Mouse (Mus musculus) stomach, embryonic 14.5 days (tissue): ENCODE results near the gene Tbcel. TPM values are rescaled to one million over a fixed set of nuclear protein-coding genes. Genes with fewer than 3 reads are reported as not detected.

Experiments used
- ATAC-seq: fragments of 200-750 bp; cut with Nextera tagmentation; 2 replicates; pipeline ENCODE4 v1.8.0; 2017; ENCODE audit warnings: low read depth, moderate TSS enrichment; ENCODE audit not compliant: insufficient number of reproducible peaks, insufficient read depth, low FRiP score
- H3K27ac ChIP-seq: fragments of 300-500 bp; sonication (generic); 2 replicates; pipeline ENCODE4 v1.5.1; 2014; ENCODE audit warnings: mild to moderate bottlenecking, low read length, moderate library complexity, mixed read lengths
- H3K27me3 ChIP-seq: fragments of 300-500 bp; sonication (generic); 2 replicates; pipeline ENCODE4 v1.6.1; 2014; ENCODE audit warnings: low read length, control low read depth, mixed read lengths; ENCODE audit not compliant: control insufficient read depth, insufficient read depth
- H3K36me3 ChIP-seq: fragments of 300-500 bp; sonication (generic); 2 replicates; pipeline ENCODE4 v1.6.1; 2014; ENCODE audit warnings: mild to moderate bottlenecking, control low read depth, low read length, moderate library complexity, mixed read lengths; ENCODE audit not compliant: control insufficient read depth, insufficient read depth
- H3K4me1 ChIP-seq: fragments of 300-500 bp; sonication (generic); 2 replicates; pipeline ENCODE4 v1.6.1; 2014; ENCODE audit warnings: low read length, control low read depth, mixed read lengths; ENCODE audit not compliant: control insufficient read depth, insufficient read depth
- H3K4me2 ChIP-seq: fragments of 300-500 bp; sonication (generic); replicated peaks from 2 replicates; pipeline ENCODE4 v1.6.1; 2014; ENCODE audit warnings: low read depth, low read length, control low read depth
- H3K4me3 ChIP-seq: fragments of 300-500 bp; sonication (generic); 2 replicates; pipeline ENCODE4 v1.5.1; 2014; ENCODE audit warnings: low read depth, low read length, control low read depth
- H3K9ac ChIP-seq: fragments of 300-500 bp; sonication (generic); replicated peaks from 2 replicates; pipeline ENCODE4 v1.6.1; 2014; ENCODE audit warnings: low read depth, mild to moderate bottlenecking, control low read depth, low read length, moderate library complexity, mixed read lengths
- H3K9me3 ChIP-seq: fragments of 300-500 bp; sonication (generic); 2 replicates; pipeline ENCODE4 v1.6.1; 2016; ENCODE audit warnings: low read depth, low read length, control low read depth; ENCODE audit not compliant: control insufficient read depth
- WGBS: fragments of 180-500 bp; shearing (Covaris S2); extraction: QIAGEN DNeasy Blood & Tissue Kit; methylation state at CpG from one replicate; pipeline ENCODE4 v1.1.7; 2014; 5-methylcytosine and 5-hydroxymethylcytosine counted together
- polyA plus RNA-seq: library from polyadenylated mRNA; unstranded; fragments of >200 nt; fragmentation: Nextera tagmentation; extraction: Ambion mirVana; gene quantifications from 2 replicates; pipeline ENCODE4 v1.2.1, GENCODE M21; 2014

Gene Tbcel
- polyA plus RNA-seq, 1 experiment from 2014 or later = 5.5 TPM

DNA sequence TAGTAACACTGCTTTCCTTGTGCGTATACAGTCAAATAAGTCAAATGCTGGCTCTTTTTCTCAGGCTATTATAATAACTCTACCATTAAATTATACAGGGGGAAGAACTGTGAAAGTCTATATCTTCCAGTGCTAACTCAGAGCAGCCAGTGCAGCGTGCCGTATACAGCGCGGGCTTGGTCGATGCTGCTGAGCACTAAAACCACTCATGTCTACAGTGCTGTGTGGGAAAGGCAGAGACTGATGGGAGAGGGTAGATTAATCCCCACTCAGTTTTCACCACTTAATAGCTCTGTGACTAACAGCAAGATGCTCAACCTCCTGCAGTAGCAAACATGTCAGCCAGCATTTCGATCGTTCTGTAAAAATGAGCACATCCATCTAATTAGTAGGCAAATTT is 53.2 kb downstream of the Tbcel start:
- Histone ChIP-seq H3K4me2 (no peak overlapping the region), H3K4me3 (no peak overlapping the region), H3K4me1 (no peaks in the 10 kb centered on the region)

DNA sequence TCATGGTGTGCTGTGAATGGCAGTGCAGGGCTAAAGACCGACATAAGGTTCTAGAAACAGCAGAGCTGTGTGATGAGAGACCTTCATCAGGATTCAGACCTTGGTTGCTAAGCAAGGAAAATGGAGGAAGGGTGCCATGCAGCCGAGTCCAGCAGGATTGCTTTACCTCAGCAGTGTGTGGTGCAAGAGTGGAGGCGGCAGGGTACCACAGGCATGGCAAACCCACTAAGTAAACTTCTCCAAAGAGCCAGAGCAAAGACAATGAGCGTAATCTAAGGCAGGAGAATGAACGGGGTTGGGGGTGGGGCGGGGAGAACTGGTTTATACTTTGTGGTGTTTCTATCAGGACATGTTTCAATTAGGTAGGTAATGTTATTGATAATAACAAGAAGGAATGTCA is 58.6 kb downstream of the Tbcel start:
- no peak for ATAC-seq
- no peak overlapping the region for H3K27ac ChIP-seq
- no peaks in the 10 kb centered on the region for H3K4me1 ChIP-seq
- H3K4me3 ChIP-seq = no peak overlapping the region
- H3K9ac ChIP-seq = no peak overlapping the region
- H3K27me3 ChIP-seq = no peaks in the 10 kb centered on the region
- H3K4me2 ChIP-seq = no peak overlapping the region
- no peaks in the 10 kb centered on the region for H3K9me3 ChIP-seq
- H3K36me3 ChIP-seq = peaks cover 24% of the 10 kb centered on the region
- WGBS = 72% methylated on average over 6 of the region's 6 CpGs

More for the DNA sequence above, 53.2 kb downstream of the Tbcel start:
- Histone ChIP-seq H3K9me3 (no peaks in the 10 kb centered on the region), H3K36me3 (peaks cover 7% of the 10 kb centered on the region), H3K9ac (no peak overlapping the region), H3K27ac (no peak overlapping the region), H3K27me3 (no peaks in the 10 kb centered on the region)
- WGBS = 92% methylated on average over 8 of the region's 8 CpGs
- no peak for ATAC-seq

DNA sequence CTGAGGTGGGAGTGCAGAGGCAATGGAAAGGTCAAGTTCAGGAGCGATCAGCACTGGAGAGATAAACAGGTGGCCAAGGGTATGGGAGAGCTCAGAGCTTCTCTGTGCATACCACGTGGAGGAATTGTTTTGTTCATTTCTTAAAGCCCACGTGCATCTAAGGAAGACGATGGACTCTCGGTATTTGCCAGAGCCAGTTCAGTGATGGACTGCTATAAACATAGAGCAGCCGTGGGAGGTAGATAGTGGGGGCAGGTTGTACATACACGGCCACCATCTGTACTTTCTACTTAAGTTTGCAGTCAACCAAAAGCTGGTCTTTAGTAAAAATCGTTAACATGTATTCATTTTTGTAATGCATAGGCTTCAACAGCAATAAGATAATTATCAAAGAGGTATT is 65.5 kb downstream of the Tbcel start:
- Histone ChIP-seq H3K9me3 (no peaks in the 10 kb centered on the region), H3K27ac (no peak overlapping the region), H3K4me1 (no peaks in the 10 kb centered on the region), H3K4me2 (no peak overlapping the region), H3K4me3 (no peak overlapping the region), H3K27me3 (no peaks in the 10 kb centered on the region), H3K36me3 (peaks cover 39% of the 10 kb centered on the region; the same call in 1 of the 2 replicates), H3K9ac (no peak overlapping the region)
- ATAC-seq = no peak
- 83% methylated on average over 8 of the region's 8 CpGs for WGBS

DNA sequence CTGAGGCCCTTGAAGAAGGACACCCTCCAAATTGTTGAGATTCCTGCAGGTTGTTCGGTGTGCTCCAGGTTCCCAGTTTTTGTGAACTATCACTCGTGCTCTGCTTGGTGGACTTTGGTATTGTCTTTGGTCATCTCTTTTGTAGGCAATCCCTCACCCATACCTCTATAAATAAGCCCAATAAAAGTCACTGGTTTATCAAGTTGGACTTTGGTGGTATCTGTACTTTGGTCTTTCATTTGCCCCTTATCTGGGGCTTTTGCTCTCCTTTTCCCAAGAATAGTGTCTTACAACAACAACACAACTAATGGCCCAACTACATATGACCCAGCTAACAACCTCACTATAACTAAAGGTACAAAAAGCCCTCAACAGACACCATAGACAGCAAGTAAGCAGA is 66.4 kb downstream of the Tbcel start:
- Histone ChIP-seq H3K27ac (no peak overlapping the region), H3K9ac (no peak overlapping the region), H3K4me3 (no peak overlapping the region), H3K4me1 (no peaks in the 10 kb centered on the region), H3K36me3 (peaks cover 45% of the 10 kb centered on the region), H3K9me3 (no peaks in the 10 kb centered on the region), H3K4me2 (no peak overlapping the region), H3K27me3 (no peaks in the 10 kb centered on the region)
- ATAC-seq = no peak
- 89% methylated on average over 2 of the region's 2 CpGs for WGBS

DNA sequence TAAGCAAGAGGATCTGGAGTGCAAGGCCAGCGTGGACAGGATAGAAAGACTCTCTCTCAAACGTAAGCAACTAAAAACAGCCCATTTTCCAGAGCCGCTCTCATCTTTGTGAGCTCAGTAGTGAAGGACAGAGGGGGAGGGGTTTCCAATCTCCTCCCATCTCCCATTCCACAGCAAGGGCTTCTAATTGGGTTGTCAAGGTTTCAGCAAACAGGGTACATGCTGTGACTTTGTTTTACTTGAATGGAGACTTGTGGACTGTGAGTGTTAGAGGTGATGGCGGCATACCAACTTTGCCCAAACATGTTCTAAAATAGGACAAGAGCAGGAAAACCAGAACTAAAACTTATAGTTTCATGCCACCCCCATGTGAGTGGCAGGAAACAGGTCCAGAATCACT is 68.2 kb downstream of the Tbcel start:
- no peaks in the 10 kb centered on the region for H3K9me3 ChIP-seq
- no peak for ATAC-seq
- peaks cover 42% of the 10 kb centered on the region for H3K36me3 ChIP-seq
- H3K4me3 ChIP-seq = no peak overlapping the region
- no peak overlapping the region for H3K27ac ChIP-seq
- no peaks in the 10 kb centered on the region for H3K27me3 ChIP-seq
- H3K9ac ChIP-seq = no peak overlapping the region
- H3K4me2 ChIP-seq = no peak overlapping the region
- no peaks in the 10 kb centered on the region for H3K4me1 ChIP-seq
- WGBS = 57% methylated on average over 4 of the region's 4 CpGs

DNA sequence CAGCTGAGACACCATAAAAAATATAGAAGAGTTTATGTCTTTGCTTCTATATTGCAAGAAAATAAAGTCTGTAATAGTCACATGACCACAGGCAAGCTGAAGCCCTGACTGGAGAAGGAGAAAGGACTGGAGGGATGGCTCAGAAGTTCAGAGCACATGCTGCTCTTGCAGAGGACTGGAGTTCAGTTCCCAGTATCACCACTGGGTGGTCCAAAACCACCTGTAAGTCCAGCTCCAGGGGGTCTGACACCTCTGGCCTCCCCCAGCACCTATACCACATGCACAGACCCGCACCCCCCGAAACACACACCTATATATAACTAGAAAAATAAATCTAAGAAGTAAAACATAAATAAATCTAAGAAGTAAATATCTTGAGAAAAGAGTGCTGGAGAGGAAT is 75.5 kb downstream of the Tbcel start:
- no peak overlapping the region for H3K9ac ChIP-seq
- WGBS = 96% methylated on average over 2 of the region's 2 CpGs
- no peak for ATAC-seq

DNA sequence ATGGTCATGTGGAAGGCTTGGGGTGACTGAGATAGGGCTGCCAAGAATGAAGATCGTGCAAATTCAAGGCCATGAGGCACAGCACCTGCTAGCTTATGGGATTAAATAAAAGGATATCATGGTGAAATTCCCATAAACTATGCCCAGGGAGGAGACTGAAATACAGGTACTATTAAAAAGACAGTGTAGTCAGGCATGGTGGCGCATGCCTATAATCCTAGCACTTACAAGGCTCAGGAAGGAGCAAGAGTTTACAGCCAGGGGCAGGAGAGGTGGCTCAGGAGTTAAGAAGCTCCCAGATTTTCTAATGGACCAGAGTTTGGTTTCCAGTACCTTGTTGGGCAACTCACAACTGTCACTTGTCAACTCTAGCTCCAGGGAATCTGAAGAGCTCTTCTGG is 76.0 kb downstream of the Tbcel start:
- Histone ChIP-seq H3K27me3 (no peaks in the 10 kb centered on the region), H3K27ac (no peak overlapping the region), H3K9ac (no peak overlapping the region), H3K4me3 (no peak overlapping the region), H3K4me1 (no peaks in the 10 kb centered on the region), H3K4me2 (no peak overlapping the region), H3K36me3 (peaks cover 17% of the 10 kb centered on the region), H3K9me3 (no peaks in the 10 kb centered on the region)
- 91% methylated on average over 2 of the region's 2 CpGs for WGBS
- no peak for ATAC-seq

More for the DNA sequence above, 75.5 kb downstream of the Tbcel start:
- H3K4me3 ChIP-seq = no peak overlapping the region
- H3K27me3 ChIP-seq = no peaks in the 10 kb centered on the region
- no peak overlapping the region for H3K4me2 ChIP-seq
- no peaks in the 10 kb centered on the region for H3K9me3 ChIP-seq
- H3K36me3 ChIP-seq = peaks cover 23% of the 10 kb centered on the region
- no peak overlapping the region for H3K27ac ChIP-seq
- H3K4me1 ChIP-seq = no peaks in the 10 kb centered on the region

DNA sequence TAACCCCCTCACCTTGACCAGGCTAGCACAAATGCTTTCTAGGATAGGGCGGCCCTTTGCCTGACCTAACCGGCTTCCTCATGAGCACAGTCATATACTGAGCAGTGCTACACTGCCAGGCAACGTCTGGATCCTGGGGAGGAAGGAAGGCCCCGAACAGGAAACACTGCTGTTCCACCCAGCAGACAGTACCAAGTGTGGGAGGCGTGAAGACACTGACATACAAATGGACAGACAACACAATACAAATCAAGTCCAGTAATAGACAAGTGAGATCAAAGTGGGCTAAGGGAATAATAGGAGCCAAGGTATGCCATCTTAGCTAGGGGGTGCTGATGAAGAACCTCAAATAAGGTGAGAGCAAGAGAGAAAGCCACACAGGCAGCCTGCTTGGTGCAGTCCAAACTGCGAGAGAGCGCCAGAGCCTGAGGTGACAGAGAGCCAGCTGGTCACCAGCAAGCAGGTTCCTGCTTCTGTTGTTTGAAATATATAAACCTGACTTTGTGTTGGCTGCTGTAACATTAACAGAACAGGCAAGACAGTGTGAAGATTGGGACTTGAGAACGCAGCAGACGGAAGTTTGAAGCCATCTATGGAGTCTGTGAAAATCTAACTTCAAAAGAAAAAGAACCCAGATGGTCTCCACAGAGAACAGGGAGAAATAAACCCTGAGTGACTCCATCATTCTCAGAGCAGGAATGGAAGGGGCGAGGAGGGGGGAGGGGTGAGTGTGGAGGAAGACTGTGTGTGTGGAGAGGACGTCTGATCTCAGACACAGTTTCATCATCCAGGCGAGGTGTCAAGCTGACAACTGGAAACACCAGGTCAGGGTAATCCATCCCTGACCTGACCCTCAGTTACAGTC is 79.3 kb downstream of the Tbcel start:
- WGBS = 58% methylated on average over 12 of the region's 12 CpGs
- Histone ChIP-seq H3K27ac (no peak overlapping the region), H3K4me3 (no peak overlapping the region), H3K4me2 (no peak overlapping the region), H3K9me3 (no peaks in the 10 kb centered on the region), H3K4me1 (no peaks in the 10 kb centered on the region), H3K27me3 (no peaks in the 10 kb centered on the region), H3K36me3 (peaks cover 7% of the 10 kb centered on the region), H3K9ac (no peak overlapping the region)
- no peak for ATAC-seq
